Mouse (Mus musculus) activated CD4-positive, CD25-positive, alpha-beta regulatory T cell (primary cell): Measurements from ENCODE around the gene Hist1h4j. TPM values are rescaled to one million over a fixed set of nuclear protein-coding genes. Genes with fewer than 3 reads are reported as not detected.

Experiments
- polyA plus RNA-seq, 2 experiments: library from polyadenylated mRNA; unstranded; fragments of 100-300 nt; shearing (Covaris generic); gene quantifications; one replicate each; pipeline ENCODE4 v1.2.1; 2017

Gene Hist1h4j
- polyA plus RNA-seq = 1 to 10 TPM in 1 of 2 experiments, not detected in 1; 1.2 TPM

GRCm38 (mm10) chr13:21734906-21735767, at the start of gene Hist1h4j:
TSS of gene Hist1h4j (plus strand) at chr13:21735064.

GRCm38 (mm10) chr13:21697811-21698210, 37.1 kb upstream of the Hist1h4j start, which contains the start of gene Olfr1359:
TSS of gene Olfr1359 (plus strand) at chr13:21698111.

DNA sequence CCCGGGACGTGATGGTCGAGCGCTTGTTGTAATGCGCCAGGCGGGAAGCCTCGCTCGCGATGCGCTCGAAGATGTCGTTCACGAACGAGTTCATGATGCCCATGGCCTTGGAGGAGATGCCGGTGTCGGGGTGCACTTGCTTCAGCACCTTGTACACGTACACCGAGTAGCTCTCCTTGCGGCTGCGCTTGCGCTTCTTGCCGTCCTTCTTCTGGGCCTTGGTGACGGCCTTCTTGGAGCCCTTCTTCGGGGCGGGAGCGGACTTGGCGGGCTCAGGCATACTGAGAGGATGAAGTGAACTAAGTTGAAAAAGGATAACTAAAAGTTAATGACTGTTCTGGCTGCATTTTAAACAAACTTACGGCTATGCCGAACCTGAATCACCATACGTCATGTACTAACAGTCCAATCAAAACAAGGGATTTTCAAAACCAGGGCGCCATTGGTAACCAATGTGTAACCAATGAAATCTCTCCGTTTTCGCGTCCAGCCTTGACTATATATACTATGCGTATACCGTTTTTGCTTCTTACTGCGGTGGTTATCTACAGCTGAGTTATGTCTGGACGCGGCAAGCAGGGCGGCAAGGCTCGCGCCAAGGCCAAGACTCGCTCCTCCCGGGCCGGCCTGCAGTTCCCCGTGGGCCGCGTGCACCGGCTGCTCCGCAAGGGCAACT, 18.9 kb upstream of the Hist1h4j start, which contains the start of the genes Hist1h2bl and Hist1h2ai:
Hist1h2bl (minus strand) TSS at position 280 of the 676 bp plus-strand sequence.
Hist1h2ai (plus strand) TSS at position 559 of the 676 bp plus-strand sequence.

DNA sequence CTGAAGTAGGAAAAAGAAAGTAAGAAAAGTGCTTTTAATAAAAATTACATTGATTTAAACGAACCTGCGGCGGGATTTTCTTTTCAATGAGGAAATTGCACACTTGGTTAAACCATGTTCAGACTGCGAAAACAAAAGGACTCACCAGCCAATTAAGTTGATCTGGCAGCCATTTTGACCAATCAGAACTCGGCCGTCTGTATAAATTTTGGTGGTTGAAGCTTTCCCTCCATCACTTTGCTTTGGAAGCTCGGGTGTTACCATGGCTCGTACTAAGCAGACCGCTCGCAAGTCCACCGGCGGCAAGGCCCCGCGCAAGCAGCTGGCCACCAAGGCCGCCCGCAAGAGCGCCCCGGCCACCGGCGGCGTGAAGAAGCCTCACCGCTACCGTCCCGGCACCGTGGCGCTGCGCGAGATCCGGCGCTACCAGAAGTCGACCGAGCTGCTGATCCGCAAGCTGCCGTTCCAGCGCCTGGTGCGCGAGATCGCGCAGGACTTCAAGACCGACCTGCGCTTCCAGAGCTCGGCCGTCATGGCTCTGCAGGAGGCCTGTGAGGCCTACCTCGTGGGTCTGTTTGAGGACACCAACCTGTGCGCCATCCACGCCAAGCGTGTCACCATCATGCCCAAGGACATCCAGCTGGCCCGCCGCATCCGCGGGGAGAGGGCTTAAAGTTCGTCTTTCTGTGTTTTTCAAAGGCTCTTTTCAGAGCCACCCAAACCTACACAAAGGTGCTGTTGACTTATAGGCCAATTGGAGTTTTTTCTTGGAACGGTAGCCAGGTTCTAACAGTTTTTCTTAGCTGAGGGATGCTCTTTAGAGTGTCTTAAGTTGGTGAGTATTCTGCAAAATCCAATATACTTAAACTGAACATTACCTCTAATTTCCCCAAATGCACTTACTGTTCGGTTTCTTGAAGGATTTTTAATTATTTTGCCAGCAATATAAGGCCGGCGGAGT, 17.2 kb upstream of the Hist1h4j start, which contains the start of gene Hist1h3h:
Hist1h3h (plus strand) TSS at position 263 of the 961 bp plus-strand sequence.

GRCm38 (mm10) chr13:21721757-21722372, 13.0 kb upstream of the Hist1h4j start, which contains the start of gene Hist1h2bm:
TSS of gene Hist1h2bm (plus strand) at chr13:21722044.

GRCm38 (mm10) chr13:21750159-21751017, 15.5 kb downstream of the Hist1h4j start, which contains the start of gene Hist1h4k:
TSS of gene Hist1h4k (minus strand) at chr13:21750505.

DNA sequence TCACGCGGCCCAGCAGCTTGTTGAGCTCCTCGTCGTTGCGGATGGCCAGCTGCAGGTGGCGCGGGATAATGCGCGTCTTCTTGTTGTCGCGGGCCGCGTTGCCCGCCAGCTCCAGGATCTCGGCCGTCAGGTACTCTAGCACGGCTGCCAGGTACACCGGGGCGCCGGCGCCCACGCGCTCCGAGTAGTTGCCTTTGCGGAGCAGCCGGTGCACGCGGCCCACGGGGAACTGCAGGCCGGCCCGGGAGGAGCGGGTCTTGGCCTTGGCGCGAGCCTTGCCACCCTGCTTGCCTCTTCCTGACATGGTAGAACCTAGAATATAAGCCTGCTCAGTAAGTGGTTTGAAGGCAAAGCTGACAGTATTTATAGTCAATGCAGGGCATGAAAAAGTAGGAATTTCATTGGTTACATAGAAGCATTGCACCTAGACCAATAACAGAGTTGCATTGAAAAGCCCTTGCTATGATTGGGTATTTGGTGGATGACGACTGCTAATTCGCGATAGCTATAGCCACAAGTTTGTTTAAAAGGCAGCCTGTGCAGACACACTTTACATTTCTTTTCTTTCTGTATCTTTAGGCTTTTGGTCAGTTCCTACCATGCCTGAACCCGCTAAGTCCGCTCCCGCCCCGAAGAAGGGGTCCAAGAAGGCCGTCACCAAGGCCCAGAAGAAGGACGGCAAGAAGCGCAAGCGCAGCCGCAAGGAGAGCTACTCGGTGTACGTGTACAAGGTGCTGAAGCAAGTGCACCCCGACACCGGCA, 18.8 kb downstream of the Hist1h4j start, which contains the start of the genes Hist1h2ak and Hist1h2bn:
Hist1h2ak (minus strand) TSS at position 304 of the 762 bp plus-strand sequence.
Hist1h2bn (plus strand) TSS at position 600 of the 762 bp plus-strand sequence.

DNA sequence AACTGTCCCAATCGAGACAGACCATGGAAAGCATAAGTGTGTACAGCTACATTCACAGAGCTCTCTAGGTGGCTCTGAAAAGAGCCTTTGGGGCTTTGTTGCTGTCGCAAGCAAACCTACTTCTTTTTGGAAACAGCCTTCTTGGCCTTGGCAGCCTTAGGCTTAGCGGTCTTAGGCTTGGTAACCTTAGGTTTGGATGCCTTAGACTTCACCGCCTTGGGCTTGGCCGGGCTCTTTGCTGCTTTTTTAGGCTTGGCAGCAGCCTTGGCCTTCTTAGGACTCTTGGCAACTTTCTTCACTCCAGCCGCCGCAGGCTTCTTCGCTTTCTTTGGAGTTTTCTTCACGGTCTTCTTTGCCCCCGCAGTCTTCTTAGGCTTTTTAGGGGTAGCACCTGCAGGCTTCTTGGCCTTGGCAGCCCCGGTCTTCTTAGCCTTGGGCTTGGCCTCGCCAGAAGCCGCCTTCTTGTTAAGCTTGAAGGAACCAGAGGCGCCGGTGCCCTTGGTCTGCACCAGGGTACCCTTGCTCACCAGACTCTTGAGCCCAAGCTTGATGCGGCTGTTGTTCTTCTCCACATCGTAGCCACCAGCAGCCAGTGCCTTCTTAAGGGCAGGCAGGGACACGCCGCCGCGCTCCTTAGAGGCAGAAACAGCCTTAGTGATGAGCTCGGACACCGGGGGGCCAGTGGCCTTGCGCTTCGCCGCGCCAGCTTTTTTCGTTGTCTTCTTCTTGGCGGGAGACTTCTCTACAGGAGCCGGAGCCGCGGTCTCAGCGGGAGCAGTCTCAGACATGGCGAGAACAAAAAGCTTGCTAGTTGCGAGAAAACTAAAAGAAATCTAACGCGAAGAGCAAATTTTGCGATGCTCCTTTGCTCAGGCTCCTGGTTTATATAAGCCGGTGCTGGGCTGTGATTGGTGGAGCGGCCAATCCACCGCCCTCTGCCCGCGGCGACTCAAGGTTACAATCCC, 45.2 kb downstream of the Hist1h4j start, which contains the start of gene Hist1h1b:
Hist1h1b (minus strand) TSS at position 859 of the 965 bp plus-strand sequence.

GRCm38 (mm10) chr13:21783255-21783617, 48.4 kb downstream of the Hist1h4j start, which contains the start of gene Hist1h3i:
TSS of gene Hist1h3i (minus strand) at chr13:21783370.

Other genes starting within 250 kb of the Hist1h4j start
- gene AK157302, start 239.8 kb upstream of the Hist1h4j start, polyA plus RNA-seq = under 1 TPM; 0.18 TPM
- gene Gm11273, start 233.6 kb upstream of the Hist1h4j start, polyA plus RNA-seq = 10 to 100 TPM; 17.3 to 21.5 TPM
- gene Zkscan8, start 203.9 kb upstream of the Hist1h4j start, polyA plus RNA-seq = 1 to 10 TPM; 3.9 to 5.7 TPM
- gene Olfr1366, start 192.3 kb upstream of the Hist1h4j start, polyA plus RNA-seq = not detected
- under 1 TPM; 0.08 to 0.29 TPM for gene Olfr1535, start 175.2 kb upstream of the Hist1h4j start, polyA plus RNA-seq
- not detected for gene Olfr1364, start 153.3 kb upstream of the Hist1h4j start, polyA plus RNA-seq
- not detected for gene Olfr1362, start 121.0 kb upstream of the Hist1h4j start, polyA plus RNA-seq
- gene Olfr11, start 92.5 kb upstream of the Hist1h4j start, polyA plus RNA-seq = not detected
- gene Olfr1361, start 71.7 kb upstream of the Hist1h4j start, polyA plus RNA-seq = not detected
- under 1 TPM in 1 of 2 experiments, not detected in 1; 0.09 TPM for gene Olfr1360, start 57.7 kb upstream of the Hist1h4j start, polyA plus RNA-seq
- not detected for gene Olfr1359, start 37.0 kb upstream of the Hist1h4j start, polyA plus RNA-seq
- gene Hist1h2bl, start 18.9 kb upstream of the Hist1h4j start, polyA plus RNA-seq = under 1 TPM; 0.64 to 0.91 TPM
- gene Hist1h2ai, start 18.6 kb upstream of the Hist1h4j start, polyA plus RNA-seq = 10 to 100 TPM in 1 of 2 experiments, 1 to 10 TPM in 1; 8.5 to 16.3 TPM
- gene Hist1h3h, start 17.4 kb upstream of the Hist1h4j start, polyA plus RNA-seq = 1 to 10 TPM; 3.5 to 6.8 TPM
- 1 to 10 TPM; 1.4 to 2.6 TPM for gene Hist1h2bm, start 13.0 kb upstream of the Hist1h4j start, polyA plus RNA-seq
- gene Hist1h4k, start 15.4 kb downstream of the Hist1h4j start, polyA plus RNA-seq = 10 to 100 TPM; 14.4 to 26.1 TPM
- 1 to 10 TPM; 5.2 to 7.9 TPM for gene Hist1h2ak, start 18.8 kb downstream of the Hist1h4j start, polyA plus RNA-seq
- 1 to 10 TPM in 1 of 2 experiments, not detected in 1; 3.5 TPM for gene Hist1h2bn, start 19.1 kb downstream of the Hist1h4j start, polyA plus RNA-seq
- 10 to 100 TPM; 12.2 to 12.7 TPM for gene Hist1h1b, start 45.6 kb downstream of the Hist1h4j start, polyA plus RNA-seq
- gene Hist1h3i, start 48.3 kb downstream of the Hist1h4j start, polyA plus RNA-seq = 1 to 10 TPM; 1.3 to 2.5 TPM
- 10 to 100 TPM in 1 of 2 experiments, 1 to 10 TPM in 1; 1.0 to 13.1 TPM for gene Hist1h2an, start 52.2 kb downstream of the Hist1h4j start, polyA plus RNA-seq
- 1 to 10 TPM in 1 of 2 experiments, not detected in 1; 1.5 TPM for gene Hist1h2bp, start 52.4 kb downstream of the Hist1h4j start, polyA plus RNA-seq
- gene Hist1h2bq, start 75.1 kb downstream of the Hist1h4j start, polyA plus RNA-seq = 10 to 100 TPM; 10.3 to 13.9 TPM
- not detected for gene Hist1h2ao, start 75.4 kb downstream of the Hist1h4j start, polyA plus RNA-seq
- 10 to 100 TPM; 27.8 to 33.8 TPM for gene Hist1h4m, start 76.7 kb downstream of the Hist1h4j start, polyA plus RNA-seq
- 10 to 100 TPM in 1 of 2 experiments, 1 to 10 TPM in 1; 6.0 to 10.8 TPM for gene Hist1h4n, start 97.1 kb downstream of the Hist1h4j start, polyA plus RNA-seq
- gene Hist1h2ap, start 98.4 kb downstream of the Hist1h4j start, polyA plus RNA-seq = 100 to 1,000 TPM; 513 to 599 TPM
- 10 to 100 TPM; 10.1 to 13.9 TPM for gene Hist1h2br, start 98.7 kb downstream of the Hist1h4j start, polyA plus RNA-seq
- under 1 TPM in 1 of 2 experiments, not detected in 1; 0.09 TPM for gene Zfp184, start 210.0 kb downstream of the Hist1h4j start, polyA plus RNA-seq
- not detected for gene Pom121l2, start 246.1 kb downstream of the Hist1h4j start, polyA plus RNA-seq